Mouse (Mus musculus) cerebellum, postnatal 14 days (tissue): ENCODE measurements around the gene Tex21.
"Not testable (repeated sequence)": the region's sequence is repeated elsewhere in the genome, so short reads cannot be mapped to it uniquely, and the experiment has no call there.

ENCODE experiments used
- DNase-seq, 2 experiments: peaks; one replicate each; pipeline ENCODE4 v3.0.0; 2021; ENCODE audit warnings: mixed read lengths in 2 of 2

Gene Tex21

DNA sequence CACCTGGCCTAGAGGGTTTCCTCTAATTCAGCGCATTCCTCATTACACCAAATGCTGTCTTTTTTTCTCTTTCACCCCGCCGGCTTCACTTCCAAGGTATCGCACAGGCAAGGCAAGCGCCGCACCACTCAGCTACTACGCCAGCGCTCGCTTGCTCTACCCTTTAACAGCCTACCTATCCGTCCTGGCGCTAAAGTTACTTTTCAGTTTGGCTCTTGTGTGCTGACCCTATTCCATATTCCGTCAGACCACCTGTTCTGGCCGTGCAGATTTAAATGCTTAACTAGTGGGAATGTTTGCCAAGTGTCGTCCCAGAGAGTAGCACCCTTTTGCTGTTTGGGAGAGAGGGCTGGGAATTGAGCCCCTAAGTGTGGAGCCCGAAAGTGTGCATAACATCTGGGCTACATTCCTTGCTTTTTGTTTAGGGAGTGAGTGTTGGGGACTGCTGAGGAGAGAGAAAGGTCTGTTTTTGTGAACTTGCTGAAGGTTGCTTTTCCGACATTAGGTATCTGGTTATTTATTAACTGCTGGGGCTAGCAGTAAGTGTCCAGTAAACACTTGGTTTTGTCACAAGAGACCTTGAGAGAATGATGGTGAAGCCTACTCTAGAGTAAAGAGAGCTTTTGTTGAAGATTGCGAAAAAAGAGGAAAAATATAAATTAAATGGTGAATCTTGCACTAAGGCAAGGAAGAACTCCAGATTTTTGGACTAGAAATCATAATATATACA, 9.7 kb upstream of the Tex21 start:
- no peak for DNase-seq

DNA sequence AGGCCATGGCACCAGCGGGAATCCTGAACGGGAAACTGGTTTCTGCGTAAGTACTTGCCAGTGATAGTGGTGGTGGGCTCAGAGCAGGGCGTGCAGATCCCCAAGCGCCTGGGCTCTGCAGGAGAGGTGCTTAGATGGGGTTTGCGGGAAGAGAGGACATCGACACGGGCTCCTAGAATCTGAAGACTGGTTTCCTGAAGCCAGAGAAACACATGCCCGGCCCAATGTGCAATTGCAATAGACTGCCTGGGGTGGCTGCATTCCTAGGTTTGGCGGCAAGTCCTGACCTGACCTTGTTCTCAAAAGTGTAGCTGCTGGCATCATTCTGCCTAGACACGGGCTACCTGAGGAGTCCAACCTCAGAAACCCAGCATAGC, 8.9 kb upstream of the Tex21 start:
- peak in 1 of 2 experiments; percentile 50 for DNase-seq

DNA sequence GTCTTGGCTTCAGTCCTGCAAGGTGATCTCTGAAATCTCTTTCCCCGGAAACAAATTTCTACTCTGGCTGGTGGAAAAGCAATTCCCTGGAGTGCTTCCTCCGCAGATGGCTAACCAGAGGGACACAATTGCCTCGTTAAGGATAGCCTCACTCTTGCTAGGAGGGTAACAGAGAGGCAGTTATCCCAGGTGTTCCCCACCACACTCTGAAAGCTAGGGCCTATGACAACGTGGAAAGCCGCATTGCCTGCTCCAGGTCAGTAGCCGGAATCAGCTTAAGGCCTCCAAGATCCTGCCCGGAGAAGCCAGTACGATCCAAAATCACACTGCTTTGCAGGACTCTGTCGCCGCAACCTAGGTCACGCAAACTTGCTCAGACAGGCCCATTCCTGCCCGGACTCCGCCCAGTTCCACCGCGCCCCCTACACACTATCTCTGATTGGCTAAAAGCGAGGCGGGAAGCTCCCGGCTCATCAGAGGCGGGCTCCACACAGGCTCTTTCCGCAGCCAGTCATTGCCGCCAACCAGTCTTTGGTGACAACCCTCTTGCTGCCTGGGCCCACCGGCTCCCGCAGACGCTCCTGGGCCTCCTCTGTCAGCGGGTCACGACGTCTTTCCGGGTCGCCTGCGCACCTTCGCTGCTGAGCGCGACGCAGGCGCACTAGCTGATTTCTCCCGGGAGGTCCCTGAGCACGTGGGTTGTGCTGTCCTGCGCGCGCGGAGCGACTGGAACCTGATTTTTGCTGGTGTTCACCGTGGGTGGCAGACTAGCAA, 8.4 kb upstream of the Tex21 start, which contains the start of gene Mthfd1:
TSS of gene Mthfd1 (plus strand) at position 574 of the 774 bp plus-strand sequence.
- peak; percentile 91 to 94 for DNase-seq

DNA sequence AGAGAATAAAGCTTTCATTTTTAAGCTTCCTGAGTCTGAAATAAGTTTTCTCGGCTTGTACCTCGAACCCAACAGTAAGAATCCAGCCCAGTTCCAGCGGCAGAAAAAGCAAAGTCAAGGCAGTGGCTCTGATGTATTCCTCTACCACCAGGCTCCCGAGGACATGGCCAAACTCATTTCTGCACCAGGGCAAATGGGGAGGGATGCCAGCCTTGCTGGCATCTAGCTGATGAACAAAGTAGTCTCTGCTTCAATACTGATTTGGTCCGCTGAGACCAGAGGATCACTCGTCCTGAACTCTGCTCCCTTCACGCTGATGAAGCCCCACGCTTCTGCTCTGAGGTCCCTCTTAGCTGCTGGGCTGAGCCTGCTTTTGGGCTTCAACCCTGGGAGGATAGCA, 7.4 kb upstream of the Tex21 start:
- no peak for DNase-seq

DNA sequence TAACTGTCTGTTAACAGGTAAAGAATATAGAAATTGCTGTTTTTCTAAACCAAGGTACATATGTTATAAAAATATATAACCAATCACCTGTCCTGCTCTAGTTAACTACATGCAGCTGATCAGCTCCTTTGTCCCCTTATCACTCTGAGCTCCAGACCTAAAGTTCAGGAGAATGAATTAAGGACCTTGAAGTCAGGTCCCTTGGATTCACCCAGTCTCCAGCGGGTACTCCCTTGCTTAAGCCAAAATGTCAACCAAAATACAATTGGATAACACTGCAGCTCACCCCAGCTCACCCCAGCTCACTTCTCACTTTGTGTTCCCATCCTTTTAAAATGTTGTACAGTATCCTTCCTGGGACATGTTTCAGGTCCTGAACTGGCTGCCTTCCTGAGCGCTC, 7.0 kb upstream of the Tex21 start:
- DNase-seq: no peak

DNA sequence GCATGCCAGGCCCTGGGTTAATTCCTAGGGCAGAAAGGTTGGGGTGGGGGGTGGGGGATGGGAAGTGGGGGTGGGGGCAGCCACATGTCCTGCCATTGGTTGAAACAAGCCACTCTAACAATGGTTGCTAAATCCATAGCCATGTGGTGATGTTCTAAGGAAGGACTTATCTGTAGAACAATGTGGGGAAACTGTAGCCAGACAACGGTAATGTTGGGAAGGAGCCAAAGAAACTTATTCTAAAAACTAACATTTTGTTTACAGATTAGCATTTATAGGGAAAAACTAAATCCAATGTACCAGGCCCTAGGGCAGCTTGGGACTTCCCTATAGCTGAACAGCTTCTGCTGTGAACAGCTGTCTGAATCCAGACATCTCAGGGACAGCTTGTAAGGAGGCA, 6.5 kb upstream of the Tex21 start:
- no peak for DNase-seq

DNA sequence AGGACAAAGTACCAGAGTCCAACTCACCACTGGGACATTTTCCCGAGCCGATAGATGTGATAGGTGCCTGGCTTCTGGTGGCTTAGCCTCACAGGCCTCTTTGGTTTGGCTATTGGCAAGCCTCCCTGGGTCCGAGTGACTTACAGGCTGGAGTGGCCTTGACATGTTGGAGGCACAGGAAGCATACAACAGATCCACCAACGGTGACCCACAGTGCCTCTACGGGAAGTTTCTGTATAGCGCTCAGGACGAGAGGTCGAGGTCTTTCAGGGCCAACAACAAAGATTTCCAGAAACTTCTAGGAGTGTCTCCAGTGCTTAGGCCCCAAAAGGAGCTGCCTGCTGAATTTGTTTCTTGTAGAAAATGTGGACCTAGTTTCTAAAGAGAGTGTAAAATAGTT, 1.6 kb downstream of the Tex21 start:
- no peak for DNase-seq

DNA sequence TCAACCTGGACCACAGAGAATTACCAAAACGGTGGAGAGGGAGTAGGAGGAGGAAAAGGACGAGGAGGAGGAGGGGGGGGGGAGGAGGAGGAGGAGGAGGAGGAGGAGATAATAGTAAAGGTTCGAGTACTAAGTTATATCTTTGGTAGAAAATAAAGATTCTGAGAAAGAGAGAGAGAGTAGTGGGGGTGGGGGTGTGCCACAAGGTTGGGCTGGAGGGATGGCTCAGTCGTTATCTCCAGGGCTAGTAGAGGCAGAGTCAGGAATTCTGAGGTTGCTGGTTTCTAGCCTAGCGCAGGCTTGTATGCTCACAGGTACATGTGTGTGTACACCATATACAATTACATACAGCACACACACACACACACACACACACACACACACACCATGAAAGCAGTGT, 4.7 kb downstream of the Tex21 start:
- no peak for DNase-seq

DNA sequence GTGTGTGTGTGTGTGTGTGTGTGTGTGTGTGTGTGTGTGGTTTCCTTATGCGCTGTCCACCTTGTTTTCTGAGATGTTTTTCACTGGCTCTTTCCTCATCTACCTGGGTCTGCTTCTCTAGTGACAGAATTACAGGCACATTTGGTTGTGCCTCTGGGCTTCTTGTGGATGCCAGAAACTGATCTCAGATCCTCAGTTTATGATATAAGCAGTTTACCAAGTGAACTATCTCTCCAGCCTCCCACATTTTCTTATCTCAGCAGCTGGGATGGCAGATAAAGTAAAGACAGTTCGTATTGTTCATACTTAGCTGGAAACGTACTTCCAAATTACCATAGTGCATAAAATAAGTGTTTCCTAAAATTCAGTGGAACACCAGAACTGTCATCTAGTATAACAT, 5.5 kb downstream of the Tex21 start:
- no peak for DNase-seq

DNA sequence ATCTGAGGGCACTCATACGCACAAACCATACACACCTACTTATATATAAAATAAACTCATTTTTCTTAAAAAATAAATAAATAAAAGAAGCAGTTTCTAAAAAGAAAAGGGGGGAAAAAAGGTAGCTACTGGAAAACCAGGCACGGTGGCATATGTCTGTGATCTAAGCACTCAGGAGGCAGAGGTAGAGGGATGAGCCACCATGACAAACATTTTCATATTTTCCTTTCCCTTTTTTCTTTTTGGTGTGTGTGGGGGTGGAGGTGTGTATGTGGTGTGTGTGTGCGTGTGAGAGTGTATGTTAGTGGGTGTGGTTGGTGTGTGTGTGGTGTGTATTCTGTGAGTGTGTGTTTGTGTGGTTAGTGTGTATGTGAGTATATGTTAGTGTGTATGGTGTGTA, 5.9 kb downstream of the Tex21 start:
- DNase-seq: no peak

DNA sequence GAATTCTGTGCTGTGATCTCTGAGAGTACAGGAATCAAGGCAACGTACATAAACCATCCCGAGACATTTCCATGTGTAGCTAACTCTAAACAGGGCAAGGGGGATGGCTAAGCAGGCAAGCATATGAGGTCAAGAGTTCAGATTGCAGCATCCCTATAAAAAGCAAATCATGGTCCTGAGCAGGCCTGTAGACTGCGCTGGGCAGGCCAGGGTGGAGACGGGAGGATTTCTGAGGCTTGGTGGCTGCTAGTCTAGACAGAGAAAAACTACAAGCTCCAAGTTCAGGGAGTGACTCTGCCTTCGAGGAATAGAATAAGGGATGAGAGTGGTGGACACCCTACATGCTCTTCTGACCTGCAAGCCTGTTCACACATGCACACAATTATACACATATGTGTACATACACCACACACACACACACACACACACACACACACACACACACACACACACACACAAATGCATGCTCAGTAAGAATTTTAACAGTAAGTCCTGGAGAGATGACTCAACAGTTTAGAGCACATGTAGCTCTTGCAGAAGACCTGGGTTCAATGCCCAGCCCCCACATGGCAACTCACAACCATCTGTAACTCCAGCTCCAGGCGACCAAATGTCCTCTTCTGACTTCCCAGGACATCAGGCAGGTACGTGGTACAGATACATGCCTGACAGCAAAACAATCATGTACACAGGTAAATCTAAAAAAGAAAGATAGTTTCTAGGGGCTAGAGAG, 6.5 kb downstream of the Tex21 start:
- no peak for DNase-seq

DNA sequence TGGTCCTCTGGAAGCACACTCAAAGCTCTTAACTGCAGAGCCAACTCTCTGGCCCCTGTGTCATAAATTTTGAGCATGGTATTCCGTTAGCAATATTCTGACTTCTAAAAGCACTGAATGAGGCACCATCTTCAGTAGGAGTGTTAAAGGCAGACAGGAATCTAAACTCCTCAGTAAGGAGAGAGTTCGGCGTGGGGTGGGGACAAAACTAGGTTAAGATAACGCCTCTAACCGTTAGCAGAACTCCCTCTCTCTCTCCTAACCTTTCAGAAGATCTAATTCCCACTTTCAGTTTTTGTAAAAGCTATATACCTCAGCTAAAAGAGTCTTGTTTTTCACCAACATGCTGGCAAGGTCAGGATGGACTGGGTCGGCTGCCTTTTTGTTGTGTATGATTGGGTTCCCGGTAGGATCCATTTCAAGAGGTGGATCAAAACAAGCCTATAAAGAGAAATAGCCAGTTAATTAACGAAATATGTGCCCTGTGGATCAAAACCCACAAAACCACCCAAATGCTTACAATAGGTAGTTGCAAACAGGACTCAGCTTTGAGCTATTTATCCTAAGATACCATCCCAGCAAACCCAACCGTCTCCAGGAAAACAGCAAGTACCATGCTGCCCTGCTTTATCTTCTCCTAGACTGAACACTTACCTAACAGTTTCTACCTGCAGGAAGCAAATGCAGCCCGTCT, 7.3 kb downstream of the Tex21 start:
- DNase-seq: no peak

DNA sequence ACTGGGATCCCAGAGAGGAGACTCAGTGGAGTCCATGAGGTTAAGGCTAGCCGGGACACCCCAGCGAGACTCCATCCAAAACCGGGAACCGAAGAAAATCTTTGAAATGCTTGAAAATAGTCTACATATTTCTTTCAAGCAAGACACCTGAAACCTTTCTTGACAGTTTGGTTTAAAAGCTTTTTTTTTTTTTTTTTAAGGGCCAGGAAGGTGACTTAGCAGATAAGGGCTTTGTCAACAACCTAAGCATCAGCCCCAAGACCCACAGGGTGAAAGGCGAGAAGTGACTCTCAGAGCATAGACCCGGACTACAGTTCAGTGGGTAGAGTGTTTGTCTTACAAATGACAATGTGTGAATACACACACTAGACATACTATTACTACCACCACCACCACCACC, 11.3 kb downstream of the Tex21 start:
- DNase-seq: no peak

DNA sequence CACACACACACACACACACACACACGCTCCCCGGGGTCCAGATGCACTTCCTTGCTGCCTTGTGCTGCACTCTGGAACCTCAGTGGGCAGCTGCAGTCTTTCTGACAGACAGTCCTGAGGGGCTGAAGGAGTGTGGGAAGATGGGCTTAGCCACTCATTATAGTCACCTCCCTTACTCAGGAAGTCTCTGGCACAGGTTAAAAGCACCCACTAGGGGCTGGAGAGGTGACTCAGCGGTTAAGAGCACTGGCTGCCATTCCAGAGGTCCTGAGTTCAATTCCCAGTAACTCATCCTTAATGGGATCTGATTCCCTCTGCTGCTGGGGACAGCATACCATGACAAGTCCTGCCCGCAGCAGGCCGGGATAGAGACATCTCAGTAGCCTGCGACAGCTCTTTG, 15.9 kb downstream of the Tex21 start:
- no peak for DNase-seq

DNA sequence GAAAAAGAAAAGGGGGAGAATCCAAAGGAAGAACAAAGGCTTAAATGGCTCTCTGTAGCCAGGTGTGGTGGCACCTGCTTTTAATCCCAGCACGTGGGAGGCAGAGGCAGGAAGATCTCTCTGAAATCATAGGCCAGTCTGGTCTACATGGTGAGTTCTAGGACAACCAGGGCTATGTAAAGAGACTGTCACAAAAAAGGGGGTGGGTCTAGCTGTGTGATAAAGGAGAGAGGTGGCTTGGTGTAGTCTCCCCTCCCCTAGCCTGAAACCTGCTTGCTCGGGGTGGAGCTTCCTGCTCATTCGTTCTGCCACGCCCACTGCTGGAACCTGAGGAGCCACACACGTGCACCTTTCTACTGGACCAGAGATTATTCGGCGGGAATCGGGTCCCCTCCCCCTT, 24.4 kb downstream of the Tex21 start:
- not testable (repeated sequence) for DNase-seq

DNA sequence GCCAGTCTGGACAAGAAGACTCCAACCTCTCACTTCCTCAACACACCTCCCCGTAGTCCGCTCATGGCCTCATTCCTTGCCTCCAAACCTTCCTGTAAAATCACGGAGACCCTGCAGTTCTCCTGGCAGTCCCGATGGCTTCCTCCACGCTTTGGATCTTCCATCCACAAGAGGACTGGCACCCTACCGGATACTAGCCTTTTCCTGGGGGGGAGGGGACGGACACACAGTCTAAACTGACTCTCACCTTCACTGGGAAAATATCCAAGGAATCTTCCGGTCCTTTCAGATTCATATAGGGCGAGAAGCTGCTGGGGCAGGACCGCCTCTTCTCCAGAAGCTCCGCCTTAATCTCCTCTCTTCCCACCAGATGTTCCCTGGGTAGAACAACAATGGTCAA, 29.8 kb downstream of the Tex21 start:
- DNase-seq: no peak

DNA sequence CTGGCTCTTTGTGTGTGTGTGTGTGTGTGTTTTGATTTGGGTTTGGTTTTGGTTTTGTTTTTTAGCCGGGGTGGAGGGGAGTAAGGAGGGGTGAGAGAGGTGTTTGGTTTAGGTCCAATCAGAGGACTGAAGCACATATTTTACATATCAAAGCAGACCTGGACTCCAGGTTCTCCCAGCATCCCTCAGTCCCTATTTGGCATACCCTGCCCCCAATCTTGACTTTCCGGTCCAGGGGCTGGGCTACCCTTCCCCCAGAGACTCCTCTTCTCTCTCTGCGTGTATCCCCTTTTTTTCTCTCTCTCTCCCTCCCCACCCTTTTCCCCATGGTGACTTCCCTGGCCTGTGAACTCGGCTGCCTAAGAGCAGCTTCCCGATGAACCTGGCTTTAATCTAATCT, 31.4 kb downstream of the Tex21 start:
- DNase-seq: no peak

DNA sequence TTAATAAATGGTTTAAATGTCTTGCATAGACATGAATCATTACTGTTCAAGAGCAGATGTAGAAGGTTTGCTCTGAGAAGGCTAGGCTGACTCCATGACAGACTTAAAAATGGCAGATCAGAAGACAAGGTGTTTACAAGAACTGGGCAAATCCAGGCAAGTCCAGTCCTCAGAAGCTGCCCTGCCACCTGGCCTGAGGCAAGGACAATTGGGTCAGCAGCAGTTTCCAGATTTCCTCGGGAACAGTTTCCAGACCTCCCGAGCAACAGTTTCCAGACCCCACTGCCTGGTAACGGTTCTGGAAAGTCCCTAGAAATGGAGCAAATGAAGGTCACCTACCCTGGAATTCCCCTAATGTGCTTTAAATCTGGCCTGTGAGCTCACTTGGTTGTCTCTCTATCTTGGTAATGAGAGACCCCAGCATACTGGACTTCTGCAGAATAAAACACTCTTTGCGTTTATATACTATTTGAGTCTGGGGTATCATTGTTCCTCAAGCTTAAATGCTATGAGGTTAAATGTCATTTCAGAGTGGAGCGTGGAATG, 37.0 kb downstream of the Tex21 start:
- no peak for DNase-seq

DNA sequence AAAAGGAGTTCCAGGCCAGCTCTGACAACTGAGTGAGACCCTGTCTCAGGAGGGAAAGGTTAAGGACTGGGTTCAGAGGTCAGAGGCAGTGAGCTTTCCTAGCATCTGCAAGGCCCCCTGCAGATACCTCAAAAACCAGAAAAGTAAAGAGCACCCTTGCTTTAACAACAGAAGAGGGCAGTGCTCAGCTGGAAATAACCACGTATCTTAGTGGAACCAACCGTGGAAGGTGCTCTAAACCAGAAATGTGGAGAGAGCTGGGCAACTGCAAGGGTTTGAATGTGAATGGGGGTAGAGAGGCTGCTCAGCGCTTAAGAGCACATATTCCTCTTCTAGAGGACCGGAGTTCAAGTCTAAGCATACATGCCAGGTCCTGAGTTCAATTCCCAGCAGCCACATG, 46.2 kb downstream of the Tex21 start:
- no peak for DNase-seq

DNA sequence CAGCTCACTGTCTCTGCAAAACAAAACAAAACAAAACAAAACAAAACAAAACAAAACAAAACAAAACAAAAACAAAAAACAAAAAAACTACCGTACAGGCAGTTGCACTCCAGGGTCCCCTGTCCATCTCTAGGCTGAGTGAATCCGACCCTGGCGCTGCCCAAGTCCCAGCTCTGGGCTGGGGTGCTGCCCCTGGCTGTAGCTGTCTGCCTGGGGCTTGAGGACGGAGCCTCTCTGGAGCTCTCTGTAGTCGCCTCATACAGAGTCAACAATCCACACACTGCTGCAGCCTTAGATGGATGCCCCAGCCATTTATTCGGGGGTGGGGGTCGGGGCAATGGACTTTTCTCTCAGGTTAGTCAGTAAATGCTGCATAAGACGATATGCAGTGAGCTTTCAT, 49.5 kb downstream of the Tex21 start:
- peak in 1 of 2 experiments; percentile 12 for DNase-seq

DNA sequence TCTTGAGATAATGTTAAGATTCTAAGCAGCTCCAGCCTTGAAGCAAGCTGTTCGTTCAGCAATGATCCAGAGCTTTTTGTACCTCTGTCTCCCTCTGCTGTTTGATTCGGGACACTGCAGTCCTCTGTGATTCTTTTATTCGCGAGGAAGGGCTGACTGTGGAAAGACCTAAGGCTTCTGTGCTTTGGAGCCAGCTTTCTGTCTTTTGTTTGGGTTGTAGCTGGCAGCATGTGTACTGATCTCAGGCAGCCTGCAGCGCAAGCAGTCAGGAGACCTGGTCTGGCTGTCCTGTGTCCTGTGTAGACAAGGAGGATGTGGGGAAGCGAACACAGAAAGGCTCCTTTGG, 49.9 kb downstream of the Tex21 start:
- DNase-seq: peak; percentile 78 to 88

DNA sequence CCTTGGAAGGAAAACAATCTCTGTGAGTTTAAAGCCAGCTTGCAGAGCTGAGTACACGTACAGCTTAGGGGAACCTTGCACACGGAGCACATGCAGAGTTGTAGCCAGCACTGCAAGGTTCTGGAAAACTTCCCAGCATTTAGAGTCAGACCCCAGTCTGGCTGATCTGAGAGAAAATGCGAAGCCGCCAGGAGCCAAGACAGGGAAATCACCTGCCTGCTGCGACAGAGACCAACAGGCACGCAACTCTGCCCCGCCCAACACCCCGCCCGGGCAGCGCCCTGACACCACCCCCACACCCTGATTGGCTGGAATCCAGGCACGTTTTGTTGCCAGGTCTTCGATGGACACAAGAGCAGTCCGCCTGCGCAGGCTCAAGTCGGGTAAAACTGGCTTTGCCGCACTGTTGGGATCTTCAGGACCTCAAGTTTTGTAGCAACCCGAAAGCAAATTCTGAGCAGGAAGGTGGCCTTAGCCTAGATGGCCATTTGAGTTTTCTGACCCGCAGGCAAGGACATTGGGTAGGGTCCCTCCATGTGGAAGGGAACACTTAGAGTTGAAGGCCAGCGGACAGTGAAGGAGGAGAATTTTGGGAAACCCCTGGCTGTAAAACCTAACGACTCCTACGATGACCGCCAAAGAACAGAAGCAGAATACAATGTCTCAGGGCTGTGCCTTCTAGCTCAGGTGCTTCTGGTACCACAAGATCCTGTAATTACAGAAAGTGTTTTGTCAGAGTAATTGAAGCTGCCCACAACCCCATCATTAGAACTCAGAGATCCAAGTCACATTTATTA, 50.4 kb downstream of the Tex21 start:
- peak; percentile 94 to 96 for DNase-seq
